Comparison of ENCODE assay signal across 13 mouse cellular contexts in the genomic region with DNA sequence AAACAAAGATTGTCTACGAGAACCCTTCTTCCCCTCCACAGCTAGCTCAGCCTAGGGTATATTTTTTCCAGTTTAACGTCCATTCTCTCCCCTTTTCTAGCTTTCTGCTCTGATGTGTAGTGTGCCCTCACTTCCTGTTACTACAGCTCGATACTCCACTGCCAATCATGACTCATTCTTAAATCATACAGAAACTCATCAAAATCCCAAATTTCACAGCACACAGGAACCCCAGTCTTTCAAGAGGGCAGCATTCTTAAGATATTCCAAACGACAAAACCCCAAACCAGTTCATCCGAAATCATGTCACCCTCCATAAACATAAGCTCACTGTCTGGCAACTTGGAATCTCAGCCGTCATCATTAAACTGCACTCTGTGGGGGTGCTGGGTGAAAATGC. TPM values are rescaled to one million over a fixed set of nuclear protein-coding genes. Genes with fewer than 3 reads are reported as not detected.
A peak's percentile ranks its signal among the peaks of the same experiment; 100 is the strongest.
DNase-seq lines count a peak whose midpoint lies in the region; ATAC-seq and TF ChIP-seq lines count a peak whose summit lies in the region.
"Had no signal": no experiment of that assay in that cellular context is flagged by ENCODE, and none has a peak within 500 bp of the region (broad histone marks: within the 10 kb centered on the region; RNA-seq: fewer than 3 reads in every experiment).

No protein-coding gene starts in this region.

- no peaks in the 10 kb centered on the region for H3K4me1 ChIP-seq in hindbrain, postnatal 0 days (ENCODE audit: insufficient read depth, low read length)
- H3K4me1 ChIP-seq in hindbrain, embryonic 14.5 days (replicated peaks; ENCODE audit: control insufficient read depth, insufficient read depth, low read length), result peaks cover 8% of the 10 kb centered on the region
- H3K4me1 ChIP-seq in stomach, embryonic 16.5 days (ENCODE audit: control insufficient read depth, insufficient read depth, low read length), result peaks cover 6% of the 10 kb centered on the region; the same call in 1 of the 2 replicates
- H3K4me1 ChIP-seq in stomach, postnatal 0 days (replicated peaks; ENCODE audit: control insufficient read depth, insufficient read depth), result no peaks in the 10 kb centered on the region
- H3K4me1 ChIP-seq in embryonic facial prominence, embryonic 14.5 days (ENCODE audit: control insufficient read depth, insufficient read depth, low read length), result peaks cover 15% of the 10 kb centered on the region

- no peak overlapping the region for H3K9ac ChIP-seq in hindbrain, postnatal 0 days (replicated peaks; ENCODE audit: low read length)
- no peak overlapping the region for H3K9ac ChIP-seq in hindbrain, embryonic 14.5 days
- no peak overlapping the region for H3K9ac ChIP-seq in stomach, embryonic 16.5 days (ENCODE audit: low read length)
- no peak overlapping the region for H3K9ac ChIP-seq in stomach, postnatal 0 days (ENCODE audit: low read length)
- 0 out of 2 replicates have a peak overlapping the region, but pooled peaks have one; percentile 11 for H3K9ac ChIP-seq in embryonic facial prominence, embryonic 14.5 days (ENCODE audit: low read depth, low read length)
- H3K9ac ChIP-seq: forebrain, embryonic 13.5 days; liver, embryonic 12.5 days had no signal

- no peak for DNase-seq in hindbrain, postnatal 0 days (ENCODE audit: low spot score)
- DNase-seq in hindbrain, embryonic 14.5 days (ENCODE audit: low spot score), result no peak
- no peak for DNase-seq in stomach, postnatal 0 days (ENCODE audit: low spot score)
- no peak for DNase-seq in embryonic facial prominence, embryonic 14.5 days (ENCODE audit: low spot score)
- DNase-seq in urinary bladder, adult 2 months (ENCODE audit: low spot score), result no peak
- DNase-seq in right cerebral cortex, adult 18-20 months, result no peak
- DNase-seq: embryo, embryonic 11 days; gastrocnemius, postnatal 14 days; thymus, postnatal 14 days had no signal

- H3K36me3 ChIP-seq in hindbrain, postnatal 0 days (ENCODE audit: insufficient read depth, low read length), result no peaks in the 10 kb centered on the region
- no peaks in the 10 kb centered on the region for H3K36me3 ChIP-seq in hindbrain, embryonic 14.5 days (replicated peaks; ENCODE audit: control insufficient read depth, insufficient read depth)
- no peaks in the 10 kb centered on the region for H3K36me3 ChIP-seq in stomach, embryonic 16.5 days (ENCODE audit: control insufficient read depth, insufficient read depth, low read length)
- H3K36me3 ChIP-seq in stomach, postnatal 0 days (ENCODE audit: control insufficient read depth, insufficient read depth, low read length), result no peaks in the 10 kb centered on the region
- H3K36me3 ChIP-seq in embryonic facial prominence, embryonic 14.5 days (ENCODE audit: control insufficient read depth, insufficient read depth, low read length), result no peaks in the 10 kb centered on the region
- H3K36me3 ChIP-seq: liver, embryonic 12.5 days had no signal

- H3K27me3 ChIP-seq in hindbrain, postnatal 0 days (ENCODE audit: insufficient read depth, low read length), result no peaks in the 10 kb centered on the region
- peaks cover 8% of the 10 kb centered on the region; the same call in 1 of the 2 replicates for H3K27me3 ChIP-seq in hindbrain, embryonic 14.5 days (ENCODE audit: control insufficient read depth, insufficient read depth, low read length)
- no peaks in the 10 kb centered on the region for H3K27me3 ChIP-seq in stomach, embryonic 16.5 days (ENCODE audit: control insufficient read depth, insufficient read depth, low read length)
- no peaks in the 10 kb centered on the region for H3K27me3 ChIP-seq in stomach, postnatal 0 days (ENCODE audit: control insufficient read depth, insufficient read depth, low read length)
- H3K27me3 ChIP-seq in embryonic facial prominence, embryonic 14.5 days (replicated peaks; ENCODE audit: control insufficient read depth, insufficient read depth, low read length), result no peaks in the 10 kb centered on the region

- TF ChIP-seq EP300 in stomach, postnatal 0 days (optimal IDR thresholded peaks at IDR 0.05), result no peak

- no peak overlapping the region for H3K4me2 ChIP-seq in hindbrain, postnatal 0 days (ENCODE audit: low read depth, low read length)
- H3K4me2 ChIP-seq in hindbrain, embryonic 14.5 days (replicated peaks), result no peak overlapping the region
- H3K4me2 ChIP-seq in stomach, embryonic 16.5 days (ENCODE audit: low read depth, low read length), result peak overlapping the region; percentile 6; the same call in 1 of the 2 replicates
- H3K4me2 ChIP-seq in stomach, postnatal 0 days (replicated peaks; ENCODE audit: low read depth), result no peak overlapping the region
- peak overlapping the region; percentile 18 for H3K4me2 ChIP-seq in embryonic facial prominence, embryonic 14.5 days (ENCODE audit: low read depth, low read length)
- H3K4me2 ChIP-seq: forebrain, embryonic 13.5 days; liver, embryonic 12.5 days had no signal

- TF ChIP-seq CTCF in hindbrain, postnatal 0 days (IDR thresholded peaks at IDR 0.05; ENCODE audit: low read depth), result no peak
- TF ChIP-seq CTCF in stomach, postnatal 0 days (IDR thresholded peaks at IDR 0.05; ENCODE audit: low read depth), result no peak

- no peak for ATAC-seq in hindbrain, postnatal 0 days
- ATAC-seq in hindbrain, embryonic 14.5 days (ENCODE audit: low FRiP score), result no peak
- ATAC-seq in stomach, embryonic 16.5 days (ENCODE audit: insufficient read depth, low FRiP score), result no peak
- no peak for ATAC-seq in stomach, postnatal 0 days (ENCODE audit: low FRiP score, low TSS enrichment)
- no peak for ATAC-seq in embryonic facial prominence, embryonic 14.5 days (ENCODE audit: low read depth)
- ATAC-seq: forebrain, embryonic 13.5 days; intestine, embryonic 16.5 days; liver, embryonic 12.5 days had no signal

- no peak overlapping the region for H3K4me3 ChIP-seq in hindbrain, postnatal 0 days (ENCODE audit: low read length)
- no peak overlapping the region for H3K4me3 ChIP-seq in hindbrain, embryonic 14.5 days (replicated peaks; ENCODE audit: low read length)
- H3K4me3 ChIP-seq in stomach, embryonic 16.5 days (replicated peaks; ENCODE audit: low read length), result no peak overlapping the region; the same call in 1 of the 2 replicates
- H3K4me3 ChIP-seq in stomach, postnatal 0 days (ENCODE audit: low read depth, low read length), result no peak overlapping the region
- H3K4me3 ChIP-seq in embryonic facial prominence, embryonic 14.5 days (ENCODE audit: low read depth, low read length), result no peak overlapping the region
- H3K4me3 ChIP-seq: forebrain, embryonic 13.5 days; liver, embryonic 12.5 days had no signal

- H3K9me3 ChIP-seq in hindbrain, postnatal 0 days (ENCODE audit: low read length), result no peaks in the 10 kb centered on the region
- no peaks in the 10 kb centered on the region for H3K9me3 ChIP-seq in hindbrain, embryonic 14.5 days (ENCODE audit: control insufficient read depth, low read length)
- H3K9me3 ChIP-seq in stomach, embryonic 16.5 days (replicated peaks; ENCODE audit: control insufficient read depth, low read length), result no peaks in the 10 kb centered on the region
- H3K9me3 ChIP-seq in stomach, postnatal 0 days (ENCODE audit: control insufficient read depth, low read length), result no peaks in the 10 kb centered on the region
- no peaks in the 10 kb centered on the region for H3K9me3 ChIP-seq in embryonic facial prominence, embryonic 14.5 days (ENCODE audit: control insufficient read depth, low read length)
- H3K9me3 ChIP-seq: forebrain, embryonic 13.5 days; liver, embryonic 12.5 days had no signal

- H3K27ac ChIP-seq in hindbrain, postnatal 0 days, result 0 out of 2 replicates have a peak overlapping the region, but pooled peaks have one; percentile 3
- no peak overlapping the region for H3K27ac ChIP-seq in hindbrain, embryonic 14.5 days
- no peak overlapping the region for H3K27ac ChIP-seq in stomach, embryonic 16.5 days (ENCODE audit: low read length)
- H3K27ac ChIP-seq in stomach, postnatal 0 days (replicated peaks), result no peak overlapping the region
- H3K27ac ChIP-seq in embryonic facial prominence, embryonic 14.5 days (replicated peaks; ENCODE audit: low read depth, low read length), result no peak overlapping the region; the same call in 1 of the 2 replicates
- H3K27ac ChIP-seq: forebrain, embryonic 13.5 days; liver, embryonic 12.5 days had no signal

- WGBS in hindbrain, postnatal 0 days, result 55% methylated on average over 6 of the region's 6 CpGs
- 76% methylated on average over 6 of the region's 6 CpGs for WGBS in hindbrain, embryonic 14.5 days
- 45% methylated on average over 6 of the region's 6 CpGs for WGBS in stomach, embryonic 16.5 days
- 49% methylated on average over 6 of the region's 6 CpGs for WGBS in stomach, postnatal 0 days
- 39% methylated on average over 6 of the region's 6 CpGs for WGBS in embryonic facial prominence, embryonic 14.5 days

RNA-seq across cellular contexts. Expression of gene Elk3, which starts 5.0 kb away (rescaled TPM):
- 7.6 and 9.5 TPM in 2 replicates for total RNA-seq in hindbrain, postnatal 0 days (2014; rRNA removed)
- polyA plus RNA-seq in hindbrain, postnatal 0 days (2015; fragmentation: Nextera tagmentation; extraction: Ambion mirVana), result 6.2 and 7.1 TPM in 2 replicates
- polyA plus RNA-seq in hindbrain, embryonic 14.5 days (2014; fragmentation: Nextera tagmentation; extraction: Ambion mirVana), result 7.9 and 11.3 TPM in 2 replicates
- polyA plus RNA-seq in stomach, embryonic 16.5 days (2015; fragmentation: Nextera tagmentation; extraction: Ambion mirVana), result 19.1 and 23.6 TPM in 2 replicates
- 11.3 and 12.5 TPM in 2 replicates for polyA plus RNA-seq in stomach, postnatal 0 days (2015; fragmentation: Nextera tagmentation; extraction: Ambion mirVana)
- 34.4 and 39.4 TPM in 2 replicates for polyA plus RNA-seq in embryonic facial prominence, embryonic 14.5 days (2014; fragmentation: Nextera tagmentation; extraction: Ambion mirVana)
- 21.6 and 22.7 TPM in 2 replicates for polyA plus RNA-seq in urinary bladder, adult 2 months (2012; rRNA removed)

Comparison
In these comparisons a context has a peak if more than half of its experiments do, and no peak if none do; other contexts are left out.
1. H3K4me2 ChIP-seq: peak in stomach, embryonic 16.5 days (single experiment) and embryonic facial prominence, embryonic 14.5 days (single experiment); none in hindbrain, postnatal 0 days (single experiment), hindbrain, embryonic 14.5 days (single experiment) and stomach, postnatal 0 days (single experiment).